Mouse (Mus musculus) neural tube, embryonic 11.5 days (tissue): ENCODE measurements around the gene Selenos. TPM values are rescaled to one million over a fixed set of nuclear protein-coding genes. Genes with fewer than 3 reads are reported as not detected.
A peak's percentile ranks its signal among the peaks of the same experiment; 100 is the strongest.

Experiments used
- ATAC-seq: fragments of 200-750 bp; cut with Nextera tagmentation; 2 replicates; pipeline ENCODE4 v1.8.0; 2017; ENCODE audit warnings: moderate number of reproducible peaks, mild to moderate bottlenecking, moderate TSS enrichment, moderate library complexity; ENCODE audit not compliant: insufficient read depth, low FRiP score, low TSS enrichment
- DNase-seq: peaks from one replicate; pipeline ENCODE4 v3.0.0-alpha.2; 2015; ENCODE audit warnings: low spot score
- H3K27ac ChIP-seq: fragments of 300-500 bp; sonication (generic); 2 replicates; pipeline ENCODE4 v1.5.1; 2014; ENCODE audit warnings: low read depth, mild to moderate bottlenecking, low read length
- H3K27me3 ChIP-seq: fragments of 300-500 bp; sonication (generic); 2 replicates; pipeline ENCODE4 v1.6.1; 2014; ENCODE audit warnings: mild to moderate bottlenecking, low read length, mixed read lengths; ENCODE audit not compliant: control insufficient read depth, insufficient read depth
- H3K36me3 ChIP-seq: fragments of 300-500 bp; sonication (generic); 2 replicates; pipeline ENCODE4 v1.6.1; 2014; ENCODE audit warnings: mild to moderate bottlenecking, low read length, moderate library complexity, mixed read lengths; ENCODE audit not compliant: control insufficient read depth, insufficient read depth
- H3K4me1 ChIP-seq: fragments of 300-500 bp; sonication (generic); 2 replicates; pipeline ENCODE4 v1.6.1; 2014; ENCODE audit warnings: low read length, mixed read lengths; ENCODE audit not compliant: control insufficient read depth, insufficient read depth
- H3K4me2 ChIP-seq: fragments of 300-500 bp; sonication (generic); 2 replicates; pipeline ENCODE4 v1.6.1; 2014; ENCODE audit warnings: low read depth, mild to moderate bottlenecking, moderate library complexity
- H3K4me3 ChIP-seq: fragments of 300-500 bp; sonication (generic); 2 replicates; pipeline ENCODE4 v1.5.1; 2014; ENCODE audit warnings: low read depth, low read length
- H3K9ac ChIP-seq: fragments of 300-500 bp; sonication (generic); 2 replicates; pipeline ENCODE4 v1.6.1; 2014; ENCODE audit warnings: mild to moderate bottlenecking, low read length
- H3K9me3 ChIP-seq: fragments of 300-500 bp; sonication (generic); 2 replicates; pipeline ENCODE4 v1.6.1; 2016; ENCODE audit warnings: low read length; ENCODE audit not compliant: control insufficient read depth
- WGBS: fragments of 180-500 bp; shearing (Covaris S2); extraction: QIAGEN DNeasy Blood & Tissue Kit; methylation state at CpG from one replicate; pipeline ENCODE4 v1.1.7; 2014; 5-methylcytosine and 5-hydroxymethylcytosine counted together
- polyA plus RNA-seq: library from polyadenylated mRNA; unstranded; fragments of >200 nt; fragmentation: Nextera tagmentation; extraction: Ambion mirVana; gene quantifications from 2 replicates; pipeline ENCODE4 v1.2.1, GENCODE M21; 2014

Selenos gene
- polyA plus RNA-seq, 1 experiment from 2014 or later: 88.8 TPM

GRCm38 (mm10) chr7:66108961-66109854 lies 29.8 kb downstream of the Selenos start, which contains the start of gene Chsy1:
TSS of gene Chsy1 (plus strand) at chr7:66109515.
- peak; percentile 91 for ATAC-seq
- WGBS: under 1% methylated on average over 73 of the region's 123 CpGs
- H3K9me3 ChIP-seq: no peaks in the 10 kb centered on the region
- peak within 1 kb of the TSS; percentile 94 for H3K27ac ChIP-seq
- peaks cover 8% of the 10 kb centered on the region for H3K4me1 ChIP-seq
- no peaks in the 10 kb centered on the region for H3K27me3 ChIP-seq
- peak within 1 kb of the TSS; percentile 64 for H3K4me2 ChIP-seq
- DNase-seq: peak; percentile 94
- peak within 1 kb of the TSS; percentile 85 for H3K9ac ChIP-seq
- no peaks in the 10 kb centered on the region for H3K36me3 ChIP-seq
- peak within 1 kb of the TSS; percentile 73 for H3K4me3 ChIP-seq

GRCm38 (mm10) chr7:66109855-66110635 lies 30.6 kb downstream of the Selenos start:
- peak overlapping the region; percentile 73 for H3K4me3 ChIP-seq
- under 1% methylated on average over 41 of the region's 77 CpGs for WGBS
- H3K27ac ChIP-seq: peak overlapping the region; percentile 94
- peak overlapping the region; percentile 85 for H3K9ac ChIP-seq
- H3K36me3 ChIP-seq: no peaks in the 10 kb centered on the region
- DNase-seq: peak; percentile 62
- H3K4me2 ChIP-seq: peak overlapping the region; percentile 64
- H3K9me3 ChIP-seq: no peaks in the 10 kb centered on the region
- H3K4me1 ChIP-seq: peaks cover 12% of the 10 kb centered on the region
- H3K27me3 ChIP-seq: no peaks in the 10 kb centered on the region
- ATAC-seq: peak; percentile 46

GRCm38 (mm10) chr7:66110636-66111112 lies 31.2 kb downstream of the Selenos start:
- 6% methylated on average over 10 of the region's 10 CpGs for WGBS
- peak overlapping the region; percentile 94; the same call in 1 of the 2 replicates for H3K27ac ChIP-seq
- no peaks in the 10 kb centered on the region for H3K27me3 ChIP-seq
- no peak for ATAC-seq
- peak overlapping the region; percentile 64 for H3K4me2 ChIP-seq
- no peaks in the 10 kb centered on the region for H3K36me3 ChIP-seq
- peak overlapping the region; percentile 85 for H3K9ac ChIP-seq
- H3K9me3 ChIP-seq: no peaks in the 10 kb centered on the region
- H3K4me3 ChIP-seq: peak overlapping the region; percentile 73
- H3K4me1 ChIP-seq: peaks cover 14% of the 10 kb centered on the region
- peak; percentile 45 for DNase-seq

- H3K9me3 ChIP-seq: no peaks in the 10 kb centered on the region
- H3K4me1 ChIP-seq: peaks cover 14% of the 10 kb centered on the region
- DNase-seq: no peak
- 65% methylated on average over 10 of the region's 10 CpGs for WGBS
- no peak for ATAC-seq
- peak overlapping the region; percentile 85 for H3K9ac ChIP-seq
- H3K27ac ChIP-seq: no peak overlapping the region
- peak overlapping the region; percentile 73 for H3K4me3 ChIP-seq
- H3K27me3 ChIP-seq: no peaks in the 10 kb centered on the region
- peak overlapping the region; percentile 64 for H3K4me2 ChIP-seq
- H3K36me3 ChIP-seq: no peaks in the 10 kb centered on the region
Observed at GRCm38 (mm10) chr7:66111211-66111610, 31.8 kb downstream of the Selenos start.

- WGBS: 94% methylated on average over 3 of the region's 3 CpGs
- Histone ChIP-seq H3K9ac (no peak overlapping the region), H3K4me2 (no peak overlapping the region), H3K27ac (no peak overlapping the region), H3K4me3 (no peak overlapping the region), H3K9me3 (no peaks in the 10 kb centered on the region), H3K27me3 (no peaks in the 10 kb centered on the region), H3K36me3 (no peaks in the 10 kb centered on the region), H3K4me1 (peaks cover 14% of the 10 kb centered on the region)
- ATAC-seq (no peak), DNase-seq (no peak)
Observed at GRCm38 (mm10) chr7:66113561-66113960, 34.1 kb downstream of the Selenos start.

GRCm38 (mm10) chr7:66115821-66116343 lies 36.4 kb downstream of the Selenos start:
- ATAC-seq (no peak), DNase-seq (no peak)
- Histone ChIP-seq H3K4me1 (peaks cover 21% of the 10 kb centered on the region), H3K27me3 (no peaks in the 10 kb centered on the region), H3K27ac (no peak overlapping the region), H3K9me3 (no peaks in the 10 kb centered on the region), H3K4me2 (no peak overlapping the region), H3K4me3 (no peak overlapping the region), H3K9ac (no peak overlapping the region), H3K36me3 (no peaks in the 10 kb centered on the region)
- 86% methylated on average over 11 of the region's 11 CpGs for WGBS

- Histone ChIP-seq H3K4me2 (no peak overlapping the region), H3K9me3 (no peaks in the 10 kb centered on the region), H3K4me1 (peaks cover 21% of the 10 kb centered on the region; the same call in 1 of the 2 replicates), H3K36me3 (no peaks in the 10 kb centered on the region), H3K4me3 (no peak overlapping the region), H3K27me3 (no peaks in the 10 kb centered on the region), H3K9ac (no peak overlapping the region), H3K27ac (no peak overlapping the region)
- no peak for ATAC-seq
- WGBS: 88% methylated on average over 8 of the region's 8 CpGs
- DNase-seq: no peak
Observed at GRCm38 (mm10) chr7:66116906-66117482, 37.5 kb downstream of the Selenos start.

GRCm38 (mm10) chr7:66118046-66118445 lies 38.6 kb downstream of the Selenos start:
- DNase-seq: no peak
- no peak for ATAC-seq
- no peaks in the 10 kb centered on the region for H3K27me3 ChIP-seq
- peaks cover 21% of the 10 kb centered on the region; the same call in 1 of the 2 replicates for H3K4me1 ChIP-seq
- H3K9ac ChIP-seq: no peak overlapping the region
- H3K9me3 ChIP-seq: no peaks in the 10 kb centered on the region
- H3K36me3 ChIP-seq: no peaks in the 10 kb centered on the region
- H3K27ac ChIP-seq: no peak overlapping the region
- no peak overlapping the region for H3K4me3 ChIP-seq
- 85% methylated on average over 3 of the region's 3 CpGs for WGBS
- H3K4me2 ChIP-seq: no peak overlapping the region
